Mouse (Mus musculus) inflammation-experienced regulatory T-cells, adult 16 weeks (primary cell): ENCODE measurements around the gene Mmp14. TPM values are rescaled to one million over a fixed set of nuclear protein-coding genes. Genes with fewer than 3 reads are reported as not detected.

Source experiments
- polyA plus RNA-seq: library from polyadenylated mRNA; unstranded; fragments of 100-300 nt; shearing (Covaris generic); gene quantifications from one replicate; pipeline ENCODE4 v1.2.1, GENCODE M21; 2017

Gene Mmp14
- 1.9 TPM for polyA plus RNA-seq

DNA sequence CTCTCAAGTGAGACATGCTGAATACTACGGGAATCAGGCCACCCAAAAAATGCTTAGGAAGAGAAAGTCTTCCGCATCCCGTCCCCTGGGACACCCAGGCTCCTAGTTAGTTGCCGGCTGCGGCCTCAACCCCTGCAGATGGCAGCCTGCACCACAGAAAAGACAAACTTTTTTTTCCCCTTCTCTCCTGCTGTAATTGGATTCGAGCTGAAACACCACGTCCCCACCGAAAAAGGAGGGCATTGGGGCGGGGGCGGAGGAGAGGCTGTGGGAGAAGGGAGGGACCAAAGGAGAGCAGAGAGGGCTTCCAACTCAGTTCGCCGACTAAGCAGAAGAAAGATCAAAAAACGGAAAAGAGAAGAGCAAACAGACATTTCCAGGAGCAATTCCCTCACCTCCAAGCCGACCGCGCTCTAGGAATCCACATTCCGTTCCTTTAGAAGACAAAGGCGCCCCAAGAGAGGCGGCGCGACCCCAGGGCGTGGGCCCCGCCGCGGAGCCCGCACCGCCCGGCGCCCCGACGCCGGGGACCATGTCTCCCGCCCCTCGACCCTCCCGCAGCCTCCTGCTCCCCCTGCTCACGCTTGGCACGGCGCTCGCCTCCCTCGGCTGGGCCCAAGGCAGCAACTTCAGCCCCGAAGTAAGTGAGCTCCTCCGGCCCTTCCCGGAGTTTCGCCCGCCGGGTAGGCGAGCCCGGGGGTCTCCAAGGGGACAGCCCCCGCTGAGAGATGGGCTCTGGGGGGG, at the start of gene Mmp14:
TSS of gene Mmp14 (plus strand) at position 279 of the 744 bp plus-strand sequence.

DNA sequence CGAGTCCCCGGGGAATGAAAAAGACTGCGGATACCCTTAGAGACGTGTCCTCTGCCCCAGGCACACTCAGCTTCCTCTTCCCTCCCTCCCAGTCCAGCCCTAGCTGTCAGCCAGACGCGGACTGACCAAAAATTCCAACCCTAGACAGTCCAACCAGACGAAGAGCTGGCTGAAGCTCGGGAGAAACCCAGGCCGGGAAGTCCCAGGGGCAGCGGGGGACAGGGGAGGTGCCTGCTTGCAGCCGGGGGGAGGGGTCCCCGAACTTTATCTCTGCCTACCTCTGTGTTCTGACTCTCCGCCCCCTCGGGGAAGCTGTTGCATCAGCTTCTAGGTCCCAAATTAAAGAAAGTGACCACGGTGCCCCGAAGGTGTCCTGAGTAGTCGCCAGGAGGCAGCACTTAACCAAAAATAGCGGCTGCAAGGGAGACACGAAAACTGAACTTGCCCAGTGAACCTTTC, 13.8 kb upstream of the Mmp14 start, which contains the start of gene Slc7a7:
TSS of gene Slc7a7 (minus strand) at position 158 of the 459 bp plus-strand sequence.

DNA sequence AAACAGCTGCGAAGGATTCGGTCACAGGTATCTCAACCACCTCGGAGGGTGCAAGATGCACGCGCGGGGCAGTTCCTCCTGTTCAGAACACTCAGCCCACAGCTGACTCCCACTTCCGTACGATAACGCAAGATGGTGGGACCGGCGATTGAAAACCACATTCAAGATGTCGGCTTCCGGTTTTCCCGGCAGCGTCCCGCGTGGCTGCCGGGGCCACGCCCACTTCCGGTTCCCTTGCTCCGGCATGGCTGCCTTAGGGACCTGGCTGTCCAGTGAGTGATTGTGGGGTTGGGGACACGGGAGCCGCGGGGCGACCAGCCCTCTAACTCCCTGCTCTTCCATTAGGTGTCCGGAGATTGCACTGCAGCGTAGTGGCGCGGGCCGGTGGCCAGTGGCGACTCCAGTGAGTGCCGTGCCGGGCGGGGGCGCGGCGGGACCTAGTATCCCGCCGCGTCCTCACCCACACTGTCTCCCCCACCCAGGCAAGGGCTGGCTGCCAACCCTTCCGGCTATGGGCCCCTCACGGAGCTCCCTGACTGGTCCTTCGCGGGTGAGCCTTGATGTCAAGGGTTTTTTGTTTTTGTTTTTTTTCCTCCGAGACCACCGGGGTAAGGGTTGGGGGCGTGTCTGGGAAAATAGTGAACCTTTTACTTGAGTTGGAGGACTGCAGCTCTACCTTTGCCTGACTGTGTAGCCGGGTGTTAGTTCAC, 4.6 kb upstream of the Mmp14 start, which contains the start of gene Mrpl52:
TSS of gene Mrpl52 (plus strand) at position 221 of the 710 bp plus-strand sequence.

DNA sequence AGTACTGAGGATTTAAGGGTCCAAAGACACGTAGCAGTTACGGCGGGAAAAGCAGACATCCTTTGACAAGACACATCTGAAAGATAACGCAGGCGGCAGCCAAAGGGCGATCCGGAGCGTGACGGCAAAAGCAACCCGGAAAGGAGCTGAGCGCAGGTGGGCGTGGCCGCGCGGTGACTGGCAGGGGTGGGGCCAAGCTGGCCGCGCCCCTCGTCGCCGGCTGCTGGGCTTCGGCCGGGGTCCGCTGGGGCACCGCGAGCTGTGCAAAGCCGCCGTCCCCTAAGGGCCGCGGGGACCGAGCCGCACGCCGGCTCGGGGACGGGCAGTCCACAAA, 32.5 kb downstream of the Mmp14 start, which contains the start of gene Lrp10:
TSS of gene Lrp10 (plus strand) at position 179 of the 334 bp plus-strand sequence.

DNA sequence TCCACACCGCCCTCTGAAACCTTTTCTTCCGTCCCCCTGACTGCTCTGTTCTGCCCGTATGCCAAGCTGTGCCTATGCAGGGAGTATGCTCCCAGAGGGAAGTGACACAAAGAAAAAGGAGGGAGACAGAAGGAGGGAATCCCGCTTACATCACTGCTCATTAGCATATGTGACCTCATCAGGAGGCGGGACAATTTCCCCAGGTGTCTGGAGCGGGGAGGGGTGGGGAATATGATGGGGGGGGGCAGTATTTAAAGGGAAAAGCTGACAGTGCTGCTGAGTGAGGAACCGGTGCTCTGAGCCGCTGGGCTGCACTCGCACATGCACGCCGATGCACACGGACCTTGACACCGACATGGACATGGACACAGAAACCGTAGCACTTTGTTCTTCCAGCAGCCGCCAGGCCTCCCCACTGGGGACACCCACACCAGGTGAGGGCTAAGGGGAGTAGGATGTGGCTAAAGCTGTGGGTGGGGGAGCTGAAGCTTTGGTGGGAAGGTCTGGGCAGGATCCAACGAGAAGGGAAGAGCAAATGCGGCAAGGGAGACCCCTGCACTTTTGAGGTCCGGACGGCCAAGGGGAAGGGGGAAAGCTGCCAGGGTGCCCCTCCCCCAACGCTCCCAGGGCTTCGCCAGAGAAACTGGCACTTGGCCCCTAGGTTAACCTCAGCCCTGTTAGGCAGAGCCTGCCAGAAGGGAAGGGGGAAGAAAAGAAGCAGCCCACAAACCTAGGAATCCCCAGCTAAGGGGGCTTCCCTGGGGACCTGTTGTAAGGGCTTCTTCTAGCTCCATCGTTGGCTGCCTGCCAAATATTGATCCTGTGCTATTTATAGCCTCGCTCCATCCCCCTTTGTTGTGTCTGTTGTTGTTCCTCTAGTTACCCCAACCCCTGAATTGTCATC, 44.8 kb downstream of the Mmp14 start, which contains the start of gene Rem2:
TSS of gene Rem2 (plus strand) at position 160 of the 904 bp plus-strand sequence.

Other genes starting within 250 kb of the Mmp14 start
- gene Dad1, start 177.5 kb upstream of the Mmp14 start, polyA plus RNA-seq = 503 TPM
- gene Abhd4, start 177.4 kb upstream of the Mmp14 start, polyA plus RNA-seq = 41.0 TPM
- gene Olfr49, start 146.7 kb upstream of the Mmp14 start, polyA plus RNA-seq = 0.11 TPM
- 66.1 TPM for gene Oxa1l, start 70.8 kb upstream of the Mmp14 start, polyA plus RNA-seq
- 2.7 TPM for gene Slc7a7, start 13.8 kb upstream of the Mmp14 start, polyA plus RNA-seq
- 229 TPM for gene Mrpl52, start 4.7 kb upstream of the Mmp14 start, polyA plus RNA-seq
- gene Lrp10, start 32.5 kb downstream of the Mmp14 start, polyA plus RNA-seq = 89.5 TPM
- 0.95 TPM for gene Rem2, start 44.5 kb downstream of the Mmp14 start, polyA plus RNA-seq
- gene Prmt5, start 85.9 kb downstream of the Mmp14 start, polyA plus RNA-seq = 51.3 TPM
- gene Haus4, start 123.0 kb downstream of the Mmp14 start, polyA plus RNA-seq = 29.7 TPM
- 0.26 TPM for gene Ajuba, start 145.9 kb downstream of the Mmp14 start, polyA plus RNA-seq
- 5.6 TPM for gene 4931414P19Rik, start 174.4 kb downstream of the Mmp14 start, polyA plus RNA-seq
- gene Psmb5, start 186.4 kb downstream of the Mmp14 start, polyA plus RNA-seq = 235 TPM
- gene Psmb11, start 189.8 kb downstream of the Mmp14 start, polyA plus RNA-seq = not detected
- gene Gm17606, start 209.3 kb downstream of the Mmp14 start, polyA plus RNA-seq = not detected
- 0.68 TPM for gene Cdh24, start 209.8 kb downstream of the Mmp14 start, polyA plus RNA-seq